Mouse (Mus musculus): ENCODE data around the gene Tmem161a.

GRCm38 (mm10) chr8:70163316-70163715 lies 8.8 kb upstream of the Tmem161a start:
- TF ChIP-seq CHD1 (IDR thresholded peaks at IDR 0.05; ENCODE audit: low read depth, low read length), result no peak
- no peak for TF ChIP-seq CTCF (conservative IDR thresholded peaks at IDR 0.05 in 1 of 2, IDR thresholded peaks at IDR 0.05 in 1 of 2; ENCODE audit: low read depth in 2 of 2, low read length in 2 of 2)
- no peak for TF ChIP-seq MEF2A (IDR thresholded peaks at IDR 0.05; ENCODE audit: borderline replicate concordance, low read depth, low read length)
- no peak for TF ChIP-seq ZMIZ1 (IDR thresholded peaks at IDR 0.05; ENCODE audit: low read depth, low read length)
- TF ChIP-seq POLR2AphosphoS2 (IDR thresholded peaks at IDR 0.05; ENCODE audit: low read depth, low read length), result no peak
- no peak for TF ChIP-seq MAX (IDR thresholded peaks at IDR 0.05; ENCODE audit: low read length)
- TF ChIP-seq EP300 (IDR thresholded peaks at IDR 0.05; ENCODE audit: low read length), result no peak
- TF ChIP-seq RCOR1 (conservative IDR thresholded peaks at IDR 0.05; ENCODE audit: low read depth, low read length), result no peak
- TF ChIP-seq ZC3H11A (IDR thresholded peaks at IDR 0.05; ENCODE audit: low read depth, low read length), result no peak
- TF ChIP-seq TCF12 (IDR thresholded peaks at IDR 0.05; ENCODE audit: low read depth, low read length), result no peak
